ENCODE assay signal across 11 mouse cellular contexts in the genomic region with DNA sequence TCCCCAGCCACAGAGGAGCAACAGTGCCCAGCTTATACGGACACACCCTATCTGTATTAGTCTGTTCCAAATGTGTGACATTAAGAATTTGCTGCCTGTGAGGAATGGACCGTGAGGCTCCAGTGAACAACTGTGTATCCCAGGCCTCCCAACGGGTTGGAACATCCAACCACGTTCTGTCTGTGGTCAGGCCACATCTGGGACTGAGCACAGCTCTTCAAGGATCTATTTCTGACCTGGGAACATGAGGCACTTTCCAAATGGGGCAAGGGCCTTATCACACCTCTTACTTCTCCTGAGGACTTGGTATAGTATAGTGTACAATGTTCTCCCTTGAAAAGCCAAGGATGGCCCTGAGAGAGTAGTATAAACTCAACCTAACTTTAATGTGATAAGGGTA.
"Had no signal": no experiment of that assay in that cellular context is flagged by ENCODE, and none has a peak within 500 bp of the region (broad histone marks: within the 10 kb centered on the region; RNA-seq: fewer than 3 reads in every experiment).

No protein-coding gene starts in this region.

- DNase-seq: kidney, postnatal 10 days; kidney, postnatal 4 days; liver; lung, adult 2 months; lung, postnatal 36 days; thymus, postnatal 4 days had no signal

- H3K4me1 ChIP-seq: midbrain, embryonic 13.5 days had no signal

- H3K27ac ChIP-seq: layer of hippocampus, adult 2 months; liver, embryonic 14.5 days; midbrain, embryonic 13.5 days; stomach, postnatal 0 days had no signal

- ATAC-seq: lung, postnatal 0 days; midbrain, embryonic 13.5 days had no signal

- H3K9ac ChIP-seq: liver, embryonic 14.5 days; midbrain, embryonic 13.5 days had no signal

- H3K4me2 ChIP-seq: midbrain, embryonic 13.5 days had no signal

- H3K4me3 ChIP-seq: layer of hippocampus, adult 2 months; midbrain, embryonic 13.5 days had no signal
